Mouse (Mus musculus): ENCODE results near the gene Fam241b. TPM values are rescaled to one million over a fixed set of nuclear protein-coding genes. Genes with fewer than 3 reads are reported as not detected.

Gene Fam241b
- polyA plus RNA-seq, 2 experiments, result 5.0 to 8.5 TPM

- Histone ChIP-seq H3K4me2 (replicated peaks; ENCODE audit: low read depth, low read length, severe bottlenecking) (no peak overlapping the region), H3K9ac (ENCODE audit: low read depth, low read length, severe bottlenecking) (no peak overlapping the region), H3K4me1 (ENCODE audit: control insufficient read depth, insufficient read depth, low read length) (peaks cover 4% of the 10 kb centered on the region), H3K27me3 (ENCODE audit: control insufficient read depth, insufficient read depth, low read length) (peaks cover 68% of the 10 kb centered on the region), H3K27ac (replicated peaks; ENCODE audit: low read depth, low read length) (no peak overlapping the region), H3K36me3 (ENCODE audit: control insufficient read depth, insufficient read depth, low read length) (no peaks in the 10 kb centered on the region), H3K4me3 (replicated peaks; ENCODE audit: low read length) (no peak overlapping the region), H3K9me3 (ENCODE audit: control insufficient read depth, low read length) (no peaks in the 10 kb centered on the region)
- 2% methylated on average over 28 of the region's 32 CpGs for WGBS
- DNase-seq (ENCODE audit: low spot score) (no peak), ATAC-seq (ENCODE audit: low FRiP score, low read depth) (no peak)
- no peak for TF ChIP-seq POLR2A (IDR thresholded peaks at IDR 0.05; ENCODE audit: borderline replicate concordance, extremely low read depth, insufficient read depth, insufficient read length)
Measured at GRCm38 (mm10) chr10:62128316-62128951, 15.3 kb downstream of the Fam241b start.

- Histone ChIP-seq H3K9me3 (ENCODE audit: control insufficient read depth, low read length) (no peaks in the 10 kb centered on the region), H3K4me3 (replicated peaks; ENCODE audit: low read length) (no peak overlapping the region), H3K27me3 (ENCODE audit: control insufficient read depth, insufficient read depth, low read length) (peaks cover 61% of the 10 kb centered on the region), H3K27ac (replicated peaks; ENCODE audit: low read depth, low read length) (no peak overlapping the region), H3K4me1 (ENCODE audit: control insufficient read depth, insufficient read depth, low read length) (peaks cover 3% of the 10 kb centered on the region), H3K9ac (ENCODE audit: low read depth, low read length, severe bottlenecking) (no peak overlapping the region), H3K4me2 (replicated peaks; ENCODE audit: low read depth, low read length, severe bottlenecking) (no peak overlapping the region), H3K36me3 (ENCODE audit: control insufficient read depth, insufficient read depth, low read length) (no peaks in the 10 kb centered on the region)
- WGBS, result 25% methylated on average over 21 of the region's 21 CpGs
- no peak for TF ChIP-seq POLR2A (IDR thresholded peaks at IDR 0.05; ENCODE audit: borderline replicate concordance, extremely low read depth, insufficient read depth, insufficient read length)
- DNase-seq (ENCODE audit: low spot score) (no peak), ATAC-seq (ENCODE audit: low FRiP score, low read depth) (no peak)
Measured at GRCm38 (mm10) chr10:62127711-62128231, 15.9 kb downstream of the Fam241b start.

GRCm38 (mm10) chr10:62127137-62127536 is 16.6 kb downstream of the Fam241b start:
- no peak for ATAC-seq (ENCODE audit: low FRiP score, low read depth)
- Histone ChIP-seq H3K36me3 (ENCODE audit: control insufficient read depth, insufficient read depth, low read length) (no peaks in the 10 kb centered on the region), H3K4me1 (ENCODE audit: control insufficient read depth, insufficient read depth, low read length) (no peaks in the 10 kb centered on the region)

GRCm38 (mm10) chr10:62113865-62114647 is 29.7 kb downstream of the Fam241b start:
- H3K4me3 ChIP-seq (replicated peaks; ENCODE audit: low read length), result no peak overlapping the region
- TF ChIP-seq POLR2A (IDR thresholded peaks at IDR 0.05; ENCODE audit: borderline replicate concordance, extremely low read depth, insufficient read depth, insufficient read length), result no peak
- H3K27me3 ChIP-seq (ENCODE audit: control insufficient read depth, insufficient read depth, low read length), result peaks cover 15% of the 10 kb centered on the region; the same call in 1 of the 2 replicates
- H3K9ac ChIP-seq (ENCODE audit: low read depth, low read length, severe bottlenecking), result no peak overlapping the region
- no peak overlapping the region for H3K4me2 ChIP-seq (replicated peaks; ENCODE audit: low read depth, low read length, severe bottlenecking)
- H3K27ac ChIP-seq (replicated peaks; ENCODE audit: low read depth, low read length), result no peak overlapping the region
- no peaks in the 10 kb centered on the region for H3K36me3 ChIP-seq (ENCODE audit: control insufficient read depth, insufficient read depth, low read length)
- H3K4me1 ChIP-seq (ENCODE audit: control insufficient read depth, insufficient read depth, low read length), result peaks cover 7% of the 10 kb centered on the region; the same call in 1 of the 2 replicates
- H3K9me3 ChIP-seq (ENCODE audit: control insufficient read depth, low read length), result no peaks in the 10 kb centered on the region
- ATAC-seq (ENCODE audit: low FRiP score, low read depth) (no peak), DNase-seq (ENCODE audit: low spot score) (no peak)
- WGBS, result 76% methylated on average over 9 of the region's 9 CpGs

More at GRCm38 (mm10) chr10:62127137-62127536, 16.6 kb downstream of the Fam241b start:
- WGBS, result 47% methylated on average over 6 of the region's 6 CpGs
- Histone ChIP-seq H3K4me2 (replicated peaks; ENCODE audit: low read depth, low read length, severe bottlenecking) (no peak overlapping the region), H3K27me3 (ENCODE audit: control insufficient read depth, insufficient read depth, low read length) (peaks cover 55% of the 10 kb centered on the region), H3K27ac (replicated peaks; ENCODE audit: low read depth, low read length) (no peak overlapping the region), H3K4me3 (replicated peaks; ENCODE audit: low read length) (no peak overlapping the region), H3K9ac (ENCODE audit: low read depth, low read length, severe bottlenecking) (no peak overlapping the region), H3K9me3 (ENCODE audit: control insufficient read depth, low read length) (no peaks in the 10 kb centered on the region)
- no peak for DNase-seq (ENCODE audit: low spot score)
- no peak for TF ChIP-seq POLR2A (IDR thresholded peaks at IDR 0.05; ENCODE audit: borderline replicate concordance, extremely low read depth, insufficient read depth, insufficient read length)

- 29% methylated on average over 6 of the region's 6 CpGs for WGBS
- Histone ChIP-seq H3K9me3 (ENCODE audit: control insufficient read depth, low read length) (no peaks in the 10 kb centered on the region), H3K27ac (replicated peaks; ENCODE audit: low read depth, low read length) (no peak overlapping the region), H3K36me3 (ENCODE audit: control insufficient read depth, insufficient read depth, low read length) (no peaks in the 10 kb centered on the region), H3K4me3 (replicated peaks; ENCODE audit: low read length) (peak overlapping the region; percentile 60), H3K27me3 (ENCODE audit: control insufficient read depth, insufficient read depth, low read length) (peaks cover 15% of the 10 kb centered on the region; the same call in 1 of the 2 replicates), H3K4me2 (replicated peaks; ENCODE audit: low read depth, low read length, severe bottlenecking) (peak overlapping the region; percentile 80), H3K9ac (ENCODE audit: low read depth, low read length, severe bottlenecking) (peak overlapping the region; percentile 64; the same call in 1 of the 2 replicates), H3K4me1 (ENCODE audit: control insufficient read depth, insufficient read depth, low read length) (peaks cover 7% of the 10 kb centered on the region; the same call in 1 of the 2 replicates)
- TF ChIP-seq POLR2A (IDR thresholded peaks at IDR 0.05; ENCODE audit: borderline replicate concordance, extremely low read depth, insufficient read depth, insufficient read length), result no peak
- ATAC-seq (ENCODE audit: low FRiP score, low read depth), result no peak
- DNase-seq (ENCODE audit: low spot score), result no peak
Measured at GRCm38 (mm10) chr10:62111207-62111576, 32.5 kb downstream of the Fam241b start.
